Mouse (Mus musculus): ENCODE measurements around the gene Nsfl1c. TPM values are rescaled to one million over a fixed set of nuclear protein-coding genes. Genes with fewer than 3 reads are reported as not detected.
A peak's percentile ranks its signal among the peaks of the same experiment; 100 is the strongest.

Gene Nsfl1c
- polyA plus RNA-seq, 1 experiment from 2014 or later: 203 TPM

- ATAC-seq (replicated peaks; ENCODE audit: low FRiP score, low TSS enrichment, low read depth) (no peak), DNase-seq (ENCODE audit: low spot score) (no peak)
- WGBS: 42% methylated on average over 5 of the region's 5 CpGs
- no peaks in the 10 kb centered on the region for H3K9me3 ChIP-seq (ENCODE audit: control insufficient read depth, low read length)
- no peak overlapping the region for H3K4me3 ChIP-seq (ENCODE audit: low read depth, low read length)
- peak overlapping the region; percentile 18; the same call in 1 of the 2 replicates for H3K4me2 ChIP-seq (ENCODE audit: low read length)
- peak overlapping the region; percentile 59 for H3K27ac ChIP-seq (ENCODE audit: low read depth)
- peaks cover 6% of the 10 kb centered on the region; the same call in 1 of the 2 replicates for H3K4me1 ChIP-seq (replicated peaks; ENCODE audit: control insufficient read depth, insufficient read depth, low read length)
- H3K9ac ChIP-seq (ENCODE audit: low read length): no peak overlapping the region
- no peaks in the 10 kb centered on the region for H3K36me3 ChIP-seq (ENCODE audit: control insufficient read depth, insufficient read depth, low read length)
- H3K27me3 ChIP-seq (replicated peaks; ENCODE audit: control insufficient read depth, insufficient read depth, low read length): no peaks in the 10 kb centered on the region
Measured at GRCm38 (mm10) chr2:151536618-151536974, 42.6 kb downstream of the Nsfl1c start.

- WGBS: 60% methylated on average over 4 of the region's 4 CpGs
- peaks cover 8% of the 10 kb centered on the region; the same call in 1 of the 2 replicates for H3K4me1 ChIP-seq (replicated peaks; ENCODE audit: control insufficient read depth, insufficient read depth, low read length)
Measured at GRCm38 (mm10) chr2:151538646-151539045, 44.7 kb downstream of the Nsfl1c start.

DNA sequence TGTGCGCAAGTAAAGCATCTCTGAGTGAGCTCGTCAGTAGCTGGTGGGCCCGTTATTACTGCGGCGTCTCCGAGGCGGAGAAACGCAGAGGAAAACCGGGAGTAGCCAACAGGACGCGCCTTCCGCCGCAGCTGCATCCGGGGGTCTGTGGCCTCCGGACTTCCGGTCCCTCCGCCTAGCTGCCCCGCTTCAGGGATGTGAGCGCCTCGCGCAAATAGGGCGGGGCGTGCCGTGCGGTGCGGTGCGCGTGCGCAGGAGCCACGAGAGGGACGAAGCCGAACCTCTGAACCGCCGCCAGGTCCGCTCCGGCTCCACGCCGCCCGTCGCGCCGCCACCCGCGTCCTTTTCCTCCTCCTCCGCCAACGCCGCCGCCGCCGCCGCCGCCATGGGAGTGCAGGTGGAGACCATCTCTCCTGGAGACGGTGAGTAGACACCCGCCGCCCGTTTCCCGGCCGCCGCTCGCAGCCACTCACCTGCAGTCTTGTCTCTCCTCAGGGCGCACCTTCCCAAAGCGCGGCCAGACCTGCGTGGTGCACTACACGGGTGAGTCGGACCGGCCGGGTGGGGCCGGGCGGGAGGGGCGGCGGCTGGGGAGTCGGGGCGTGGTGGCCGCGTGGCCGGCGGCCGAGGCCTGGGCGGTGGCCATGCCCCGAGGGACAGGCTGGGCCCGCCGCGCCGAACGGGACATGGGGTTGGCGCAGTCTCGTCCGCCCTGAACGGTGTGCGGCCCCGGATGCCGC lies 48.5 kb downstream of the Nsfl1c start, which contains the start of gene Fkbp1a:
Fkbp1a (plus strand) TSS at position 161 of the 740 bp plus-strand sequence.
- Histone ChIP-seq H3K27ac (ENCODE audit: low read depth) (peak within 1 kb of the TSS; percentile 92), H3K36me3 (ENCODE audit: control insufficient read depth, insufficient read depth, low read length) (peaks cover 37% of the 10 kb centered on the region), H3K9ac (ENCODE audit: low read length) (peak within 1 kb of the TSS; percentile 98), H3K4me1 (replicated peaks; ENCODE audit: control insufficient read depth, insufficient read depth, low read length) (peaks cover 24% of the 10 kb centered on the region), H3K4me2 (ENCODE audit: low read length) (peak within 1 kb of the TSS; percentile 78), H3K9me3 (ENCODE audit: control insufficient read depth, low read length) (no peaks in the 10 kb centered on the region), H3K4me3 (ENCODE audit: low read depth, low read length) (peak within 1 kb of the TSS; percentile 89), H3K27me3 (replicated peaks; ENCODE audit: control insufficient read depth, insufficient read depth, low read length) (no peaks in the 10 kb centered on the region)
- peak; percentile 97 for ATAC-seq (replicated peaks; ENCODE audit: low FRiP score, low TSS enrichment, low read depth)
- DNase-seq (ENCODE audit: low spot score): peak; percentile 97
- under 1% methylated on average over 66 of the region's 93 CpGs for WGBS

More at GRCm38 (mm10) chr2:151538646-151539045, 44.7 kb downstream of the Nsfl1c start:
- no peaks in the 10 kb centered on the region for H3K9me3 ChIP-seq (ENCODE audit: control insufficient read depth, low read length)
- H3K4me3 ChIP-seq (ENCODE audit: low read depth, low read length): no peak overlapping the region
- no peak overlapping the region for H3K4me2 ChIP-seq (ENCODE audit: low read length)
- H3K9ac ChIP-seq (ENCODE audit: low read length): no peak overlapping the region
- no peak for ATAC-seq (replicated peaks; ENCODE audit: low FRiP score, low TSS enrichment, low read depth)
- no peaks in the 10 kb centered on the region for H3K27me3 ChIP-seq (replicated peaks; ENCODE audit: control insufficient read depth, insufficient read depth, low read length)
- no peaks in the 10 kb centered on the region for H3K36me3 ChIP-seq (ENCODE audit: control insufficient read depth, insufficient read depth, low read length)
- DNase-seq (ENCODE audit: low spot score): no peak
- H3K27ac ChIP-seq (ENCODE audit: low read depth): no peak overlapping the region

DNA sequence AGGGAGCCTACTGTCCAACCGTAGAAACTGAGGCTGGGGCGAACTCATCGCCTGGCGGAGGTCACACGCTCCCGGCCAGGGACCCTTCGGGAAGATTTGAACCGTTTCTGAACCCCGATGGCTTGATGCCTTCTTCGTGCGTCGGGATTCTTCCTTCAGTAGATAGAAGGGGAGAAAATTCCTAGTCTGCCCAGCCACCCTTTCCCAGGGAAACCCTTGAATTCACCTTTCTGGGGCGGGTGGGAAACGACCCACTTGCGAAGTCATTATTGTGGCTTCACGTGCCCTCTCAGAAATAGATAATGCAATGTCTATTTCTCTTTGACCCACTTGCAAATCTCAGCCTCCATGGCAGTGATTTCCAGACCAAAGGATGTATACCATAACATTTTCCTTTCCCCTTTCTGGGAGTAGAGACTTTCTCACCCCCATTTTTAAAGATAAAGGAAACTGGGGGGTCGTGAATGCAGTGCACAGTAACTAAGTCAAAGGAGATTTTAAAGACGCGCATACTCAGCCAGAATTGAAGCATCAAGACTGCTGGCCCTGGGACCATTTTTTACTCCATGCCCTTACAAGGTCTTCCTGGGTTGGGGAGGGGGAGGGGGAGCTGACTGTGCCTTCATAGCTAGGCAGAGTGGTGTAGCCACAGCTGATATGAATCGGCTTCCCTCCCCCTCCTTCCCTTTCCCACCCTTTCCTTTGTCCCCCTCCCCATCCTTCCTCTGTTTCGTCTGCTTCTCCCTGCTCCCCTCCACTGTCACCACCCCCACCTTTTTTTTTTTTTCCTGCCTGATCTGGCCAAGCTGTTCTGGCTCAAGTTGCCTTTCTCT lies 49.3 kb downstream of the Nsfl1c start:
- peaks cover 24% of the 10 kb centered on the region for H3K4me1 ChIP-seq (replicated peaks; ENCODE audit: control insufficient read depth, insufficient read depth, low read length)

GRCm38 (mm10) chr2:151544673-151545072 lies 50.7 kb downstream of the Nsfl1c start:
- 69% methylated on average over 6 of the region's 6 CpGs for whole genome bisulfite sequencing
- peak overlapping the region; percentile 76 for H3K4me2 ChIP-seq (ENCODE audit: low read length)
- H3K36me3 ChIP-seq (ENCODE audit: control insufficient read depth, insufficient read depth, low read length): peaks cover 52% of the 10 kb centered on the region
- H3K9me3 ChIP-seq (ENCODE audit: control insufficient read depth, low read length): no peaks in the 10 kb centered on the region
- H3K4me1 ChIP-seq (replicated peaks; ENCODE audit: control insufficient read depth, insufficient read depth, low read length): peaks cover 24% of the 10 kb centered on the region
- H3K27me3 ChIP-seq (replicated peaks; ENCODE audit: control insufficient read depth, insufficient read depth, low read length): no peaks in the 10 kb centered on the region
- no peak overlapping the region; the same call in 1 of the 2 replicates for H3K4me3 ChIP-seq (ENCODE audit: low read depth, low read length)
- ATAC-seq (replicated peaks; ENCODE audit: low FRiP score, low TSS enrichment, low read depth) (no peak), DNase-seq (ENCODE audit: low spot score) (no peak)
- H3K9ac ChIP-seq (ENCODE audit: low read length): no peak overlapping the region
- H3K27ac ChIP-seq (ENCODE audit: low read depth): no peak overlapping the region

More for the DNA sequence above, 49.3 kb downstream of the Nsfl1c start:
- ATAC-seq (replicated peaks; ENCODE audit: low FRiP score, low TSS enrichment, low read depth) (0 out of 2 replicates have a peak, but pooled peaks have one; percentile 20), DNase-seq (ENCODE audit: low spot score) (peak; percentile 70)
- Histone ChIP-seq H3K9me3 (ENCODE audit: control insufficient read depth, low read length) (no peaks in the 10 kb centered on the region), H3K9ac (ENCODE audit: low read length) (peak overlapping the region; percentile 98), H3K27me3 (replicated peaks; ENCODE audit: control insufficient read depth, insufficient read depth, low read length) (no peaks in the 10 kb centered on the region), H3K36me3 (ENCODE audit: control insufficient read depth, insufficient read depth, low read length) (peaks cover 45% of the 10 kb centered on the region), H3K27ac (ENCODE audit: low read depth) (peak overlapping the region; percentile 92), H3K4me3 (ENCODE audit: low read depth, low read length) (peak overlapping the region; percentile 89), H3K4me2 (ENCODE audit: low read length) (peak overlapping the region; percentile 76)
- WGBS: under 1% methylated on average over 20 of the region's 21 CpGs

GRCm38 (mm10) chr2:151546571-151546970 lies 52.6 kb downstream of the Nsfl1c start:
- ATAC-seq (replicated peaks; ENCODE audit: low FRiP score, low TSS enrichment, low read depth) (no peak), DNase-seq (ENCODE audit: low spot score) (no peak)
- WGBS: 92% methylated on average over 4 of the region's 4 CpGs
- Histone ChIP-seq H3K36me3 (ENCODE audit: control insufficient read depth, insufficient read depth, low read length) (peaks cover 70% of the 10 kb centered on the region), H3K9me3 (ENCODE audit: control insufficient read depth, low read length) (no peaks in the 10 kb centered on the region), H3K4me3 (ENCODE audit: low read depth, low read length) (no peak overlapping the region), H3K27me3 (replicated peaks; ENCODE audit: control insufficient read depth, insufficient read depth, low read length) (no peaks in the 10 kb centered on the region), H3K4me1 (replicated peaks; ENCODE audit: control insufficient read depth, insufficient read depth, low read length) (peaks cover 21% of the 10 kb centered on the region), H3K4me2 (ENCODE audit: low read length) (no peak overlapping the region), H3K9ac (ENCODE audit: low read length) (no peak overlapping the region), H3K27ac (ENCODE audit: low read depth) (no peak overlapping the region)

DNA sequence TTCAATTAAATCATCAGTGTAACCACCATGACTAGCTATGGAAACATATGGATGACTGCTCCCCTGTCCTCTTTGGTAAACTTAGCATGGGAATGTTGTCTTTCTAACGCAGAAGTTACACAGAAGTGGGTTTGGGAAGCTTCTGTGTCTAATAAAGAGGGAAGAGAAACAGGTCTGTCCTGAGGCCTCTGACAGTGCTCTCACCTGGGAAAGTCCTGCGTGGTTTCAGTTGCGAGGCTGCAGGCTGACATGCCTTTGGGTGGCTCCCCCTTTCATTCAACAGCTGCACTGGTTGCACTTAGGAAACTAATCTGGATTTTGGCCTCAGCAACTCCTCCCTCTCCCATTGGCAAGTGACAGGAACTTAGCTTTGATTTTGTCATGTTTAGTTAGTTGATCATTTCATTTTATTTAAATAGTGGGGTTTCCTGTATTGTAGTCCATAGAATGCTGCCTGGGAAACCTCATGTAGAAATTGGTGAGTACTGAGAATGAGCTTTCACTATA lies 55.7 kb downstream of the Nsfl1c start:
- no peak for ATAC-seq (replicated peaks; ENCODE audit: low FRiP score, low TSS enrichment, low read depth)
- H3K27ac ChIP-seq (ENCODE audit: low read depth): no peak overlapping the region
- no peak overlapping the region for H3K9ac ChIP-seq (ENCODE audit: low read length)
- H3K9me3 ChIP-seq (ENCODE audit: control insufficient read depth, low read length): no peaks in the 10 kb centered on the region
- H3K36me3 ChIP-seq (ENCODE audit: control insufficient read depth, insufficient read depth, low read length): peaks cover 91% of the 10 kb centered on the region
- 92% methylated on average over 3 of the region's 3 CpGs for WGBS
- H3K27me3 ChIP-seq (replicated peaks; ENCODE audit: control insufficient read depth, insufficient read depth, low read length): no peaks in the 10 kb centered on the region
- no peak overlapping the region for H3K4me2 ChIP-seq (ENCODE audit: low read length)
- peaks cover 10% of the 10 kb centered on the region for H3K4me1 ChIP-seq (replicated peaks; ENCODE audit: control insufficient read depth, insufficient read depth, low read length)
- DNase-seq (ENCODE audit: low spot score): no peak
- no peak overlapping the region for H3K4me3 ChIP-seq (ENCODE audit: low read depth, low read length)
